Mouse (Mus musculus): ENCODE results near the gene Wdr19. TPM values are rescaled to one million over a fixed set of nuclear protein-coding genes. Genes with fewer than 3 reads are reported as not detected.

Wdr19 gene
- polyA plus RNA-seq, 1 experiment from 2014 or later: 12.6 TPM

- H3K9me3 ChIP-seq (replicated peaks; ENCODE audit: control insufficient read depth, low read length, poor library complexity, severe bottlenecking): no peaks in the 10 kb centered on the region
- no peak overlapping the region for H3K9ac ChIP-seq (ENCODE audit: low read depth, low read length)
- no peak overlapping the region for H3K27ac ChIP-seq (ENCODE audit: low read length)
- no peaks in the 10 kb centered on the region for H3K27me3 ChIP-seq (ENCODE audit: control insufficient read depth, insufficient read depth, low read depth, low read length)
- no peaks in the 10 kb centered on the region for H3K4me1 ChIP-seq (ENCODE audit: control insufficient read depth, insufficient read depth, low read length)
- H3K36me3 ChIP-seq (ENCODE audit: control insufficient read depth, insufficient read depth, low read length): peaks cover 4% of the 10 kb centered on the region; the same call in 1 of the 2 replicates
- ATAC-seq: no peak
- no peak overlapping the region for H3K4me3 ChIP-seq (ENCODE audit: low read depth, low read length)
- no peak overlapping the region for H3K4me2 ChIP-seq (ENCODE audit: low read length)
- WGBS: 94% methylated on average over 7 of the region's 7 CpGs
These were observed 108.7 kb downstream of the Wdr19 start for GRCm38 (mm10) chr5:65308208-65308607.

- H3K4me3 ChIP-seq (ENCODE audit: low read depth, low read length): no peak overlapping the region
- 97% methylated on average over 3 of the region's 3 CpGs for WGBS
- H3K36me3 ChIP-seq (ENCODE audit: control insufficient read depth, insufficient read depth, low read length): peaks cover 4% of the 10 kb centered on the region; the same call in 1 of the 2 replicates
- H3K9ac ChIP-seq (ENCODE audit: low read depth, low read length): no peak overlapping the region
- no peak for ATAC-seq
- no peak overlapping the region for H3K27ac ChIP-seq (ENCODE audit: low read length)
- no peaks in the 10 kb centered on the region for H3K9me3 ChIP-seq (replicated peaks; ENCODE audit: control insufficient read depth, low read length, poor library complexity, severe bottlenecking)
- no peaks in the 10 kb centered on the region for H3K4me1 ChIP-seq (ENCODE audit: control insufficient read depth, insufficient read depth, low read length)
- H3K4me2 ChIP-seq (ENCODE audit: low read length): no peak overlapping the region
- no peaks in the 10 kb centered on the region for H3K27me3 ChIP-seq (ENCODE audit: control insufficient read depth, insufficient read depth, low read depth, low read length)
These were observed 109.4 kb downstream of the Wdr19 start for GRCm38 (mm10) chr5:65308866-65309265.

Other genes with a start within 250 kb of the Wdr19 start
- gene Tlr6, start 239.6 kb upstream of the Wdr19 start, polyA plus RNA-seq (2015; fragmentation: Nextera tagmentation; extraction: Ambion mirVana): 0.23 and 0.36 TPM in 2 replicates
- 6.6 and 7.3 TPM in 2 replicates for gene Fam114a1, start 229.6 kb upstream of the Wdr19 start, polyA plus RNA-seq (2015; fragmentation: Nextera tagmentation; extraction: Ambion mirVana)
- gene Tmem156, start 107.6 kb upstream of the Wdr19 start, polyA plus RNA-seq (2015; fragmentation: Nextera tagmentation; extraction: Ambion mirVana): 0.20 TPM in 1 of 2 replicates, not detected in the other
- gene Klhl5, start 92.2 kb upstream of the Wdr19 start, polyA plus RNA-seq (2015; fragmentation: Nextera tagmentation; extraction: Ambion mirVana): 61.6 and 63.9 TPM in 2 replicates
- 26.5 and 29.2 TPM in 2 replicates for gene Rfc1, start 136.0 kb downstream of the Wdr19 start, polyA plus RNA-seq (2015; fragmentation: Nextera tagmentation; extraction: Ambion mirVana)
- gene Klb, start 148.6 kb downstream of the Wdr19 start, polyA plus RNA-seq (2015; fragmentation: Nextera tagmentation; extraction: Ambion mirVana): 0.09 and 0.15 TPM in 2 replicates
- gene Rpl9, start 191.7 kb downstream of the Wdr19 start, polyA plus RNA-seq (2015; fragmentation: Nextera tagmentation; extraction: Ambion mirVana): 509 and 528 TPM in 2 replicates
- 65.1 and 65.9 TPM in 2 replicates for gene Lias, start 191.8 kb downstream of the Wdr19 start, polyA plus RNA-seq (2015; fragmentation: Nextera tagmentation; extraction: Ambion mirVana)
- 44.2 and 46.0 TPM in 2 replicates for gene Ugdh, start 236.3 kb downstream of the Wdr19 start, polyA plus RNA-seq (2015; fragmentation: Nextera tagmentation; extraction: Ambion mirVana)

Measured in midbrain, embryonic 16.5 days (tissue).